Mouse (Mus musculus): ENCODE data around the gene Tango2. TPM values are rescaled to one million over a fixed set of nuclear protein-coding genes. Genes with fewer than 3 reads are reported as not detected.

The Tango2 gene
- polyA plus RNA-seq, 1 experiment from 2014 or later: 52.1 TPM

- ATAC-seq (ENCODE audit: low read depth): no peak
- H3K4me3 ChIP-seq (ENCODE audit: low read depth, low read length): no peak overlapping the region
- H3K9ac ChIP-seq (ENCODE audit: low read depth, low read length): no peak overlapping the region
- no peak overlapping the region for H3K4me2 ChIP-seq (ENCODE audit: low read depth, low read length)
- no peaks in the 10 kb centered on the region for H3K27me3 ChIP-seq (ENCODE audit: control insufficient read depth, insufficient read depth, low read depth, low read length)
- peaks cover 64% of the 10 kb centered on the region for H3K36me3 ChIP-seq (ENCODE audit: control insufficient read depth, insufficient read depth)
- WGBS (ENCODE audit: insufficient replicate concordance): 84% methylated on average over 2 of the region's 2 CpGs
- H3K9me3 ChIP-seq (replicated peaks; ENCODE audit: control insufficient read depth, low read length): no peaks in the 10 kb centered on the region
- H3K4me1 ChIP-seq (ENCODE audit: control insufficient read depth, low read depth, low read length): no peaks in the 10 kb centered on the region
- H3K27ac ChIP-seq (ENCODE audit: low read length): no peak overlapping the region
Measured at GRCm38 (mm10) chr16:18265024-18265423, 82.9 kb downstream of the Tango2 start.

GRCm38 (mm10) chr16:18258221-18258620 is 89.7 kb downstream of the Tango2 start, which contains the start of gene Gm49776:
Gene Gm49776 (minus strand): TSS chr16:18258321.
- no peak within 1 kb of the TSS for H3K4me3 ChIP-seq (ENCODE audit: low read depth, low read length)
- no peak within 1 kb of the TSS for H3K9ac ChIP-seq (ENCODE audit: low read depth, low read length)
- 81% methylated on average over 2 of the region's 2 CpGs for WGBS (ENCODE audit: insufficient replicate concordance)
- H3K4me1 ChIP-seq (ENCODE audit: control insufficient read depth, low read depth, low read length): no peaks in the 10 kb centered on the region
- no peaks in the 10 kb centered on the region for H3K27me3 ChIP-seq (ENCODE audit: control insufficient read depth, insufficient read depth, low read depth, low read length)
- ATAC-seq (ENCODE audit: low read depth): no peak
- H3K9me3 ChIP-seq (replicated peaks; ENCODE audit: control insufficient read depth, low read length): no peaks in the 10 kb centered on the region
- H3K4me2 ChIP-seq (ENCODE audit: low read depth, low read length): no peak within 1 kb of the TSS
- peaks cover 81% of the 10 kb centered on the region for H3K36me3 ChIP-seq (ENCODE audit: control insufficient read depth, insufficient read depth)
- H3K27ac ChIP-seq (ENCODE audit: low read length): no peak within 1 kb of the TSS

- WGBS (ENCODE audit: insufficient replicate concordance): 74% methylated on average over 1 of the region's 1 CpGs
- ATAC-seq (ENCODE audit: low read depth): no peak
- H3K9me3 ChIP-seq (replicated peaks; ENCODE audit: control insufficient read depth, low read length): no peaks in the 10 kb centered on the region
Measured at GRCm38 (mm10) chr16:18253866-18254265, 94.0 kb downstream of the Tango2 start.

GRCm38 (mm10) chr16:18252736-18253135 is 95.2 kb downstream of the Tango2 start:
- no peak overlapping the region for H3K4me3 ChIP-seq (ENCODE audit: low read depth, low read length)
- H3K9ac ChIP-seq (ENCODE audit: low read depth, low read length): no peak overlapping the region
- 77% methylated on average over 6 of the region's 6 CpGs for WGBS (ENCODE audit: insufficient replicate concordance)
- peaks cover 24% of the 10 kb centered on the region for H3K4me1 ChIP-seq (ENCODE audit: control insufficient read depth, low read depth, low read length)
- no peaks in the 10 kb centered on the region for H3K9me3 ChIP-seq (replicated peaks; ENCODE audit: control insufficient read depth, low read length)
- H3K4me2 ChIP-seq (ENCODE audit: low read depth, low read length): no peak overlapping the region
- ATAC-seq (ENCODE audit: low read depth): no peak
- H3K36me3 ChIP-seq (ENCODE audit: control insufficient read depth, insufficient read depth): peaks cover 61% of the 10 kb centered on the region
- H3K27me3 ChIP-seq (ENCODE audit: control insufficient read depth, insufficient read depth, low read depth, low read length): no peaks in the 10 kb centered on the region
- H3K27ac ChIP-seq (ENCODE audit: low read length): no peak overlapping the region

More at GRCm38 (mm10) chr16:18253866-18254265, 94.0 kb downstream of the Tango2 start:
- Histone ChIP-seq H3K27ac (ENCODE audit: low read length) (no peak overlapping the region), H3K9ac (ENCODE audit: low read depth, low read length) (no peak overlapping the region), H3K27me3 (ENCODE audit: control insufficient read depth, insufficient read depth, low read depth, low read length) (no peaks in the 10 kb centered on the region), H3K4me1 (ENCODE audit: control insufficient read depth, low read depth, low read length) (peaks cover 24% of the 10 kb centered on the region), H3K4me3 (ENCODE audit: low read depth, low read length) (no peak overlapping the region), H3K36me3 (ENCODE audit: control insufficient read depth, insufficient read depth) (peaks cover 70% of the 10 kb centered on the region), H3K4me2 (ENCODE audit: low read depth, low read length) (no peak overlapping the region)

GRCm38 (mm10) chr16:18250828-18251790 is 96.8 kb downstream of the Tango2 start:
- H3K9ac ChIP-seq (ENCODE audit: low read depth, low read length): peak overlapping the region; percentile 90
- no peak for ATAC-seq (ENCODE audit: low read depth)
- WGBS (ENCODE audit: insufficient replicate concordance): 72% methylated on average over 10 of the region's 10 CpGs
- peak overlapping the region; percentile 97 for H3K4me2 ChIP-seq (ENCODE audit: low read depth, low read length)
- H3K9me3 ChIP-seq (replicated peaks; ENCODE audit: control insufficient read depth, low read length): no peaks in the 10 kb centered on the region
- H3K4me1 ChIP-seq (ENCODE audit: control insufficient read depth, low read depth, low read length): peaks cover 32% of the 10 kb centered on the region
- no peak overlapping the region for H3K4me3 ChIP-seq (ENCODE audit: low read depth, low read length)
- H3K27me3 ChIP-seq (ENCODE audit: control insufficient read depth, insufficient read depth, low read depth, low read length): no peaks in the 10 kb centered on the region
- no peak overlapping the region for H3K27ac ChIP-seq (ENCODE audit: low read length)
- H3K36me3 ChIP-seq (ENCODE audit: control insufficient read depth, insufficient read depth): peaks cover 45% of the 10 kb centered on the region

MicroRNA genes within 50 kb of the gene (microRNA counts, 519-probe panel; counts per million panel counts)
- 2,389 counts per million, percentile 57 among the panel's probes with 10 or more counts for microRNA mmu-miR-1306
- 2,821 counts per million, percentile 78 among the panel's probes with 10 or more counts for microRNA mmu-miR-185

Small RNA genes within 50 kb of the gene (microRNA-seq; reads per million reads assigned to microRNA genes)
- gene Gm24572 (1.7 reads per million), gene Gm26219 (not detected), gene Mir1306 (232 reads per million, percentile 62 among the genes with 10 or more reads in this experiment), gene Mir185 (2,253 reads per million, percentile 83 among the genes with 10 or more reads in this experiment)

Other genes starting within 250 kb of the Tango2 start
- 0.11 and 0.15 TPM in 2 replicates for gene Rtn4r, start 220.5 kb downstream of the Tango2 start, polyA plus RNA-seq (2015; fragmentation: Nextera tagmentation; extraction: Ambion mirVana)
- gene Ccdc188, start 130.2 kb downstream of the Tango2 start, polyA plus RNA-seq (2015; fragmentation: Nextera tagmentation; extraction: Ambion mirVana): not detected in 2 replicates
- 0.63 and 0.79 TPM in 2 replicates for gene Zdhhc8, start 113.0 kb downstream of the Tango2 start, polyA plus RNA-seq (2015; fragmentation: Nextera tagmentation; extraction: Ambion mirVana)
- 46.7 and 47.0 TPM in 2 replicates for gene Trmt2a, start 99.4 kb downstream of the Tango2 start, polyA plus RNA-seq (2015; fragmentation: Nextera tagmentation; extraction: Ambion mirVana)
- 188 and 217 TPM in 2 replicates for gene Ranbp1, start 99.4 kb downstream of the Tango2 start, polyA plus RNA-seq (2015; fragmentation: Nextera tagmentation; extraction: Ambion mirVana)
- gene Gm49776, start 89.8 kb downstream of the Tango2 start, polyA plus RNA-seq (2015; fragmentation: Nextera tagmentation; extraction: Ambion mirVana): not detected in 2 replicates
- gene Dgcr8, start 58.9 kb downstream of the Tango2 start, polyA plus RNA-seq (2015; fragmentation: Nextera tagmentation; extraction: Ambion mirVana): 10.5 and 11.3 TPM in 2 replicates
- 8.3 and 8.6 TPM in 2 replicates for gene Arvcf, start 79 bp upstream of the Tango2 start, polyA plus RNA-seq (2015; fragmentation: Nextera tagmentation; extraction: Ambion mirVana)
- 98.3 and 106 TPM in 2 replicates for gene Txnrd2, start 78.3 kb upstream of the Tango2 start, polyA plus RNA-seq (2015; fragmentation: Nextera tagmentation; extraction: Ambion mirVana)
- 85.1 and 86.9 TPM in 2 replicates for gene Comt, start 78.7 kb upstream of the Tango2 start, polyA plus RNA-seq (2015; fragmentation: Nextera tagmentation; extraction: Ambion mirVana)
- 6.1 and 6.3 TPM in 2 replicates for gene Gnb1l, start 150.6 kb upstream of the Tango2 start, polyA plus RNA-seq (2015; fragmentation: Nextera tagmentation; extraction: Ambion mirVana)
- gene Rtl10, start 150.8 kb upstream of the Tango2 start, polyA plus RNA-seq (2015; fragmentation: Nextera tagmentation; extraction: Ambion mirVana): 0.43 and 0.54 TPM in 2 replicates
- 0.07 TPM in 1 of 2 replicates, not detected in the other for gene Tbx1, start 242.6 kb upstream of the Tango2 start, polyA plus RNA-seq (2015; fragmentation: Nextera tagmentation; extraction: Ambion mirVana)

Data from liver, embryonic 16.5 days (tissue).